Mouse (Mus musculus): ENCODE data around the gene Ace2.

Ace2 gene

GRCm38 (mm10) chrX:164139032-164139431, at the start of gene Ace2:
TSS of gene Ace2 (plus strand) at chrX:164139332.
- no peak for DNase-seq

- no peak for DNase-seq
Observed at GRCm38 (mm10) chrX:164089916-164090315, 49.2 kb upstream of the Ace2 start.

- no peak for DNase-seq
Observed at GRCm38 (mm10) chrX:164092300-164093169, 46.6 kb upstream of the Ace2 start.

- no peak for DNase-seq
Observed at GRCm38 (mm10) chrX:164093435-164093834, 45.7 kb upstream of the Ace2 start.

DNA sequence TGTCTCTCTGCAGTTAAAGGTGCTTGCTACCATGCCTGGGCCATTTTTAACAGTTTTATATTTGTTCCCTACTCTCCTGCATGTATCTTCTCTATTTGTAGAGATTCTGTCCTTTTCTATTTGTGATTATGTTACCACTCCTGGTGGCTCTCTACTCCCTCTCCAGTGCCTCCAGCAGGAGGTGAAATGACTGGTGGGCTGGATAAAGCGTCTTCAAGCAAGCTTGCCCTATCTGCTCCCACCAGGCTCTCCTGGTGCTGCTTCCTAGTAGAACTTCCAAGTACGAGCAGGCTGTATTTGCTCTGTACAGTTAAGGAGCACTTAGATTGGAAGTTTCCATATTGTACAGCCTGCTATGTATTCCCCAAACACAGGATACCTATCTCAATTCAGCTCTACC, 43.3 kb upstream of the Ace2 start:
- DNase-seq: no peak

GRCm38 (mm10) chrX:164101483-164101882, 37.6 kb upstream of the Ace2 start:
- DNase-seq: no peak

DNA sequence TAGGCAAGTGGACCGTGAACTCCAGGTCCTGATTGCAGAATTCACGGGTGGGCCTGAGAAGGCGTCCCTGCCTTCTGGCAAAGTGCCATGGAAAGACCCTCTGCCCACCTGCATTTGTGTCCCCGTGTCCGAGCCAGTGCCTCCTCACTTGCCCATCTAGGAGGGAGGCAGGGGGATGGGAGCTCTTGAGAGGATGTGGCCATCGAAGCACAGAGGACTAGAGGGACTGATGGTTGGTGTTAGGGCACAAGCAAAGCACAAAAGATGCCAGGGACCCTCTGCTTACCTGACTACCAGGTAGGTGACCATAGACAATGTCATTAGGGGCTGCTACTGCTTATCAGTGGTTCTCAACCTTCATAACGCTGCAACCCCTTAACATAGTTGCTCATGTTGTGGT, 36.9 kb upstream of the Ace2 start:
- no peak for DNase-seq

DNA sequence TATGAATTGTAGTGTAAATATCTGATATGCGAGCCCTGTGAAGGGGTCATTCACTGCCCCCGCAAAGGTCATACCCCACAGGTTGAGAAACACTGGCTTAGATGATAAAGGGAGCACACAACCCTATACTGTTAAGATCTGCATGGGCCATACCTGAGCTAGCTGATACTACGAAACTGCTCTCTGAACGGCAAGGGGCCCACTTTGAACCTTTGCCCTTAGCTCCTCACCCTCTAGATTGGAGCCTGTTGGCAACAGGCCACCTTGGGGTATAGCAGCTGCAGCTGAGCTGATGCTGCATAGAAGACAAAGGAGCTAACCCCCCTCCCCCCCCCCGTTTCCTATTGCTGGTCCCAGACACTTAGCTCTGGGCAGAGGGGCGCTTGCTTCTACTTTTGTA, 36.5 kb upstream of the Ace2 start:
- no peak for DNase-seq

- DNase-seq: no peak
Observed at GRCm38 (mm10) chrX:164111146-164111545, 28.0 kb upstream of the Ace2 start.

GRCm38 (mm10) chrX:164113744-164114143, 25.4 kb upstream of the Ace2 start:
- DNase-seq: no peak

- DNase-seq: no peak
Observed at GRCm38 (mm10) chrX:164123942-164124341, 15.2 kb upstream of the Ace2 start.

- DNase-seq: no peak
Observed at GRCm38 (mm10) chrX:164133531-164133930, 5.6 kb upstream of the Ace2 start.

DNA sequence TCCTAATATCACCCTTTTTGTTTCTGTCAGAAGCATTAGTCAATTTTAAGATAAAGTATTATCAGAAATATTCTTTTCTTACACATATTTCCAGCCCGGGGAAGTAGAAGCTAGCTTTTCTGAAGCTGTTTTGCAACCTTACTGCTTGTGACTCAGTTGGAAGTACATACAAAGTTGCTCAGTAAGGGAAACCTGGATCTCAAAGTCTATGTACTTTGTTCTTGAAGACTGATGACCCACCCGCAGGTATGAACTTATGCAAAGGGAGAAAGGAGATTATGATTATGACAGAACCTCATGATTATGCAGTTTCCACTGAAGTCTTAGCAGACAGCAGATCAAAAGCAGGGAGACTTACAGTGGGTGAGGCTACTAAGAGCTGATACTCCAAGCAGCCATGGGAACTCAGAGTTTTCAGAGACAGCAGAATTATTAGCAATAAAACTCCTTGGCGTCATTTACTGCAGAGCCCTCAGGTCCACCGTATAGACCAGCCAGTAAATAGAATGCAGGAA, 3.8 kb upstream of the Ace2 start:
- no peak for DNase-seq

- no peak for DNase-seq
Observed at GRCm38 (mm10) chrX:164145463-164146250, 6.5 kb downstream of the Ace2 start.

GRCm38 (mm10) chrX:164152703-164153102, 13.6 kb downstream of the Ace2 start:
- no peak for DNase-seq

DNA sequence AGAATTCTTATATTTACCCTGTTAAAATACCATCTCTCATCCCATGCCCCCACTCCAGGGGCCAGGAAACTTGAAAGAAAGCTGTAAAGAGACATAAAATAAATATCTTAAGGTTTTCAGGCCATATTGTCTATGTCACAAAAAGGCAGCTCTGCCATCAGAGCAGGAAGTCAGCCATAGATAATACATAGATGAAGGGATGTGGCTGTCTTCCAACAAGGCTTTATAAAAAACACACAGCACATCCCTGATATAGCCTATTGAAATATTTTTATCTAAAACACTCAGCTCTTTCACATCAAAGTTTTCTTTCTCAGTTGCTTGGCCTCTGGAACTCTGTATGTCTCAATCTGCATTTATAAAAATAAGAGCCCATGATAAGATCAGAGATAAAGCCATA, 14.5 kb downstream of the Ace2 start:
- no peak for DNase-seq

DNA sequence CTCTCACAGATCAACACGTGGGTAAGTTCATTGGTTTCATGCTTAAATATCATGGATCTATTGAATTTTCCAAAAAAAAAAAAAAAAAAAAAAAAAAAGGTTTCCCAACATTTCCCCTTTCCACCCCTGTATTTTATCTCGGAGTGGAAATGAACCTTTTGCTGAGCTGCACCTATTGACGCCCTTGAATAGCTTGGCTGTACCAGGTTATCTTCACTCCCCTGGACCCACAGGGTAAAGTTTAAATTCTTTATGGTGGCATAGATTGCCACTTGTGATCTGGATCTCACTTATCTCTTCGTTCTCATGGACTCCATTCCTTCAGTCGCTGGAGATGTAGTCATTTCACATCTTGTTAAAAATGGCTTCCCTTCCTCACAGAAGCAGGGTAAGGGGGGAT, 15.5 kb downstream of the Ace2 start:
- DNase-seq: no peak

DNA sequence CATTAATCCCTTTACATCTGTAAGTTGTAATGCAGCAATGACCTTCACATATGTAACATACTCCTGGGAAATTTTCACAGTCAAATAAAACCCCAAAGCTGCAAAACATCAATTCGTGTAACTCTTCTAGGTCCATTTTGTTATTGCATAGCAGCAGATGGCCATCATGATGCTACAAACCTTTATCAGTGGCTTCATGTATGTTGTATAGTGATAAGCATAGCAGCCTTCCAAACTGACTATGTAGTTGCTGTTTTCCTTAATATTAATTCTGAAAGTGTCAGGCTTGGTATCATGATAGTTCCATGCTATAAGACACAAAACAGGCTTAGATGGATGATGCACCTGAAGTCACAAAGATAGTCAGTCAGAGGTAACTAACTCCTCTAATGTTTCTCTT, 25.5 kb downstream of the Ace2 start:
- DNase-seq: no peak

DNA sequence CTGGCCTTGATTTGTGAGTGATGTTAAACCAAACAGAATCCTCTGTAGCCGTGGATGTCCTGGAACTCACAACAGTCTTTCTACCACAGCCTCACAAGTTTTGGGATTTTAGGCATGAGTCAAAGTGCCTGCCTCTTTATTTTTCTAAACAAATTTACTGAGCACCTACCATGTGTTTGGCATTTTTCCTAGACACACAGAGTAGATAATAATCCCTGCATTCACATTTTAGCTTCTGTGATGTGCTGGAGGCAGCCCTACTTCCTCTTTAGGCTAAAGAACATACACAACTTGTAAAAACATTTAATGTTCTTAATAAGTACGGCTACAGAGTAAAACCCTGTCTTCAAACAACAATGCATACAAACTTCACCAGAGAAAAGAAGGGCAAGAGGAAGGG, 31.9 kb downstream of the Ace2 start:
- DNase-seq: no peak

- no peak for DNase-seq
Observed at GRCm38 (mm10) chrX:164173880-164174279, 34.7 kb downstream of the Ace2 start.

DNA sequence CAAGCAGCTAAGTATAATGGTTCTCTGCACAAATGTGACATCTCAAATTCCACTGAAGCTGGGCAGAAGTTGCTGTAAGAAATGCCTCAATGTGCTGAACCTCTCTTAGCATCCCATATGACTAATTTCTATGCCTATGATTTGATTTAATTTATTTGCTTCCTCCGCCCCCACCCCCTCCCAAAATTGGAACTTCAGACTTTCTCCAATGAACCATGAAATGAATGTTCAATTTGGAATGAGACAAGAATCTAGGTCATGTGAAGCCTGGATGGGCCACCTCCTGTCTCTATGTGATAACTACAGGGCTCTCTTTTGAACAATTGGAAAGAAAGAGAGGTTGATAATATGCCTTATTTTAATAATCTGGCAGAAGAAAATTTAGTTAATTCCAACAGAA, 36.2 kb downstream of the Ace2 start:
- no peak for DNase-seq

GRCm38 (mm10) chrX:164175780-164176179, 36.6 kb downstream of the Ace2 start:
- DNase-seq: no peak

DNA sequence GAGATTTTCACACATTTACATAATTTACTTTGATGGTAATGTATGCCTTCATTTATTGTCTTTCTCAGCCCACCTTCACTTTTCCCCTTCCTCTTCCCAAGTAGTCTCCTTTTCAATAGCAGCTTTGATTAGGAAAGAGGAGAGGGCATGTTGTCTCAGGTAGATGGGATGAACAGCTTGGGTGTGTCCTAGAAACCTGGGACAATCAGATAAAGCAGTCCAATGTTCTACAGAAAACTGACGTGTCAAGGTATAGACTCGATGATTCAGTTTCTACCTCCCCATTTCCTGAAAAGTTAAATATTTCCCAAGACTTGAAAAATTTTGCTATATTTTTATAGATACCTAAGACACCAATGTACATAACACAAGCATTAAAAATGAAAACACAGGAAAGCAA, 39.7 kb downstream of the Ace2 start:
- DNase-seq: no peak

DNA sequence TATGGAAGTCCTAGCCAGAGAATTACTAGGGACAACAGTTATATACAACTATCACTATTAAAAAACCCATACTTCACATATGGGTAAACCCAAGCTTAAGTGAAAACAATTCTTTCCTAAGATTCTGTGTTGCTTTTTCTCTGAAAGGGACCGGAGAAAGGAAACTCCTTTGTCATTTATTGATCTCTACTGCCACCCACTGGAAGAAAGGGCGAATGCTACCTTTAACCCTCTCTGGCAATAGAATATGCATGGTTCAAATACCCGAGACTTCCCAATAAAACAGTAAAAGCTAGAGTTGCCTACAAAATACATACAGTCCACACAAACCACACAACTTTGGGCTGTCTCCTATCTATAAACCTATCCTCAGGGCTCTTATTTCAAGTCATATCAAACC, 40.6 kb downstream of the Ace2 start:
- DNase-seq: peak; percentile 18
